Mouse (Mus musculus): Measurements from ENCODE around the gene Rpl35a.

DNA sequence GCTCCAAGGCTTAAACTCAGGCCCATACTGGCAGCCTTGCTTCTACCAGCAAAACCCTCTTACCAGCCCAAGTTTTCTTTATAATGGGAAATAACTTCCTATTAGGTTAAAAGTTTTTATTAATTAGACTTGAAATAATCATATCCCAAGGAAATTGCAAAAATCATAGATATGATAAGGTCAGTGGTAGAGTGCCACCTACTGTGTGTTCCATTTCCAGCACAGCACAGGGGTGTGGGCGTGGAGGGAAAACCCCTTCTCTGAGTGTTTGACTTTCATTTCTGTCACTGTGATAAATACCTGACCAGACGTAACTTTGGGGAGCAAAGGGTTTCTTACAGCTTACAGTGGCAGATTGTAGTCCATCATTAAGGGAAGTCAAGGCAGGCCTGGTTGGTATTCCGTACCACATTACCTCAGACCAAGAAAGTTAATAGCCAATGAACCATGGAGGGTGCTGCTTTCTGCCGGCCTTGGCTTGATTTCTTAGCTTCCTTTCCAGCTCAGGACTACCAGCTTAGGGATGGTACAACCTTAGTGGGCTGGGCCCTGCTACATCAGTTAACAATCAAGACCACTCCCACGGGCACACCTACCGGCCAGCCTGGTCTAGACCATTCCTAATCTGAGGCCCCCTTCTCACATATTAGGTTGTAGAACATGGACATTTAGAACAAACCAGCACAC is 16.8 kb downstream of the Rpl35a start:
- TF ChIP-seq HCFC1 (IDR thresholded peaks at IDR 0.05; ENCODE audit: borderline replicate concordance, insufficient read depth, low read length) = no peak
- TF ChIP-seq ZC3H11A (IDR thresholded peaks at IDR 0.05; ENCODE audit: borderline replicate concordance, low read depth, low read length) = no peak
- TF ChIP-seq CHD2 (IDR thresholded peaks at IDR 0.05; ENCODE audit: low read depth, low read length) = no peak
- TF ChIP-seq MAFK (IDR thresholded peaks at IDR 0.05; ENCODE audit: insufficient read depth, low read depth, low read length) = no peak
- TF ChIP-seq ZNF384 (IDR thresholded peaks at IDR 0.05; ENCODE audit: low read depth, low read length) = no peak

Data from ES-E14 (cell line).